Mouse (Mus musculus) embryo, embryonic 10.5 days (tissue): Measurements from ENCODE around the gene Atp6v0a1.

Experiments used
- DNase-seq: peaks from one replicate; pipeline ENCODE4 v3.0.0-alpha.2; 2015; ENCODE audit warnings: low spot score

The Atp6v0a1 gene

GRCm38 (mm10) chr11:101009046-101009887 is at the start of gene Atp6v0a1:
Gene Atp6v0a1 (plus strand): TSS chr11:101009452.
- peak; percentile 98 for DNase-seq

- DNase-seq, result peak; percentile 87
Observed at GRCm38 (mm10) chr11:100959464-100959810, 49.8 kb upstream of the Atp6v0a1 start.

- DNase-seq, result no peak
Observed at GRCm38 (mm10) chr11:100959826-100960225, 49.4 kb upstream of the Atp6v0a1 start.

- DNase-seq, result peak; percentile 72
Observed at GRCm38 (mm10) chr11:100960540-100960939, 48.7 kb upstream of the Atp6v0a1 start.

- no peak for DNase-seq
Observed at GRCm38 (mm10) chr11:100962371-100962911, 46.8 kb upstream of the Atp6v0a1 start.

GRCm38 (mm10) chr11:100963647-100964046 is 45.6 kb upstream of the Atp6v0a1 start:
- no peak for DNase-seq

GRCm38 (mm10) chr11:100964180-100964579 is 45.1 kb upstream of the Atp6v0a1 start:
- no peak for DNase-seq

GRCm38 (mm10) chr11:100964901-100965542 is 44.2 kb upstream of the Atp6v0a1 start:
- no peak for DNase-seq

GRCm38 (mm10) chr11:100965760-100966159 is 43.5 kb upstream of the Atp6v0a1 start:
- no peak for DNase-seq

- no peak for DNase-seq
Observed at GRCm38 (mm10) chr11:100967376-100967775, 41.9 kb upstream of the Atp6v0a1 start.

- DNase-seq, result no peak
Observed at GRCm38 (mm10) chr11:100967881-100968420, 41.3 kb upstream of the Atp6v0a1 start.

- DNase-seq, result no peak
Observed at GRCm38 (mm10) chr11:100968501-100968900, 40.8 kb upstream of the Atp6v0a1 start.

- no peak for DNase-seq
Observed at GRCm38 (mm10) chr11:100969189-100969743, 40.0 kb upstream of the Atp6v0a1 start.

GRCm38 (mm10) chr11:100969744-100970556 is 39.3 kb upstream of the Atp6v0a1 start:
- DNase-seq, result peak; percentile 39

- peak; percentile 60 for DNase-seq
Observed at GRCm38 (mm10) chr11:100970557-100970937, 38.7 kb upstream of the Atp6v0a1 start, which contains the start of gene Cavin1. Gene Cavin1 (minus strand): TSS chr11:100970887.

- no peak for DNase-seq
Observed at GRCm38 (mm10) chr11:100971455-100971854, 37.8 kb upstream of the Atp6v0a1 start.

GRCm38 (mm10) chr11:100973245-100973644 is 36.0 kb upstream of the Atp6v0a1 start:
- DNase-seq, result no peak

- no peak for DNase-seq
Observed at GRCm38 (mm10) chr11:100974381-100974970, 34.8 kb upstream of the Atp6v0a1 start.

- no peak for DNase-seq
Observed at GRCm38 (mm10) chr11:100975241-100975640, 34.0 kb upstream of the Atp6v0a1 start.

- DNase-seq, result no peak
Observed at GRCm38 (mm10) chr11:100979887-100980286, 29.4 kb upstream of the Atp6v0a1 start.

- no peak for DNase-seq
Observed at GRCm38 (mm10) chr11:100980438-100980837, 28.8 kb upstream of the Atp6v0a1 start.
